Mouse (Mus musculus) right cerebral cortex, adult 2 months (tissue): ENCODE results near the gene Olfr49.

Experiments
- DNase-seq, 2 experiments: peaks; one replicate each; pipeline ENCODE4 v3.0.0; 2021 to 2022; ENCODE audit warnings: low spot score in 2 of 2

Gene Olfr49

GRCm38 (mm10) chr14:54261386-54261785 is 23.4 kb downstream of the Olfr49 start:
- no peak for DNase-seq

- no peak for DNase-seq
These were observed 24.5 kb downstream of the Olfr49 start for GRCm38 (mm10) chr14:54260196-54260595.

GRCm38 (mm10) chr14:54259722-54260085 is 25.0 kb downstream of the Olfr49 start:
- DNase-seq: no peak

GRCm38 (mm10) chr14:54259003-54259721 is 25.6 kb downstream of the Olfr49 start:
- DNase-seq: peak; percentile 77 to 78

GRCm38 (mm10) chr14:54258131-54258670 is 26.5 kb downstream of the Olfr49 start:
- DNase-seq: no peak

GRCm38 (mm10) chr14:54254670-54255202 is 30.0 kb downstream of the Olfr49 start:
- DNase-seq: no peak

- DNase-seq: peak; percentile 97 to 98
These were observed 30.9 kb downstream of the Olfr49 start, which contains the start of the genes Dad1 and Abhd4 for GRCm38 (mm10) chr14:54253741-54254291. TSS of gene Dad1 (minus strand) at chr14:54254104. TSS of gene Abhd4 (plus strand) at chr14:54254188.

GRCm38 (mm10) chr14:54250122-54250521 is 34.6 kb downstream of the Olfr49 start:
- no peak for DNase-seq

GRCm38 (mm10) chr14:54249326-54249725 is 35.4 kb downstream of the Olfr49 start:
- DNase-seq: no peak

GRCm38 (mm10) chr14:54246232-54246631 is 38.5 kb downstream of the Olfr49 start:
- no peak for DNase-seq

- DNase-seq: no peak
These were observed 40.6 kb downstream of the Olfr49 start for GRCm38 (mm10) chr14:54244183-54244582.

- no peak for DNase-seq
These were observed 44.2 kb downstream of the Olfr49 start for GRCm38 (mm10) chr14:54240542-54240941.

- DNase-seq: peak; percentile 87 to 91
These were observed 45.6 kb downstream of the Olfr49 start for GRCm38 (mm10) chr14:54239002-54239736.

GRCm38 (mm10) chr14:54236881-54237280 is 47.9 kb downstream of the Olfr49 start:
- DNase-seq: no peak

- DNase-seq: no peak
These were observed 48.8 kb downstream of the Olfr49 start for GRCm38 (mm10) chr14:54235825-54236540.

- no peak for DNase-seq
These were observed 50.3 kb downstream of the Olfr49 start for GRCm38 (mm10) chr14:54234231-54235040.

- no peak for DNase-seq
These were observed 51.1 kb downstream of the Olfr49 start for GRCm38 (mm10) chr14:54233559-54234143.

- DNase-seq: peak; percentile 33 to 45
These were observed 51.8 kb downstream of the Olfr49 start for GRCm38 (mm10) chr14:54232811-54233558.

GRCm38 (mm10) chr14:54232143-54232542 is 52.6 kb downstream of the Olfr49 start:
- no peak for DNase-seq
